Mouse (Mus musculus) R1 (cell line): ENCODE measurements around the gene Trim65.

ENCODE experiments used
- DNase-seq: peaks from one replicate; pipeline ENCODE4 v3.0.0-alpha.2; 2018; ENCODE audit warnings: low read depth, low spot score

Trim65 gene

DNA sequence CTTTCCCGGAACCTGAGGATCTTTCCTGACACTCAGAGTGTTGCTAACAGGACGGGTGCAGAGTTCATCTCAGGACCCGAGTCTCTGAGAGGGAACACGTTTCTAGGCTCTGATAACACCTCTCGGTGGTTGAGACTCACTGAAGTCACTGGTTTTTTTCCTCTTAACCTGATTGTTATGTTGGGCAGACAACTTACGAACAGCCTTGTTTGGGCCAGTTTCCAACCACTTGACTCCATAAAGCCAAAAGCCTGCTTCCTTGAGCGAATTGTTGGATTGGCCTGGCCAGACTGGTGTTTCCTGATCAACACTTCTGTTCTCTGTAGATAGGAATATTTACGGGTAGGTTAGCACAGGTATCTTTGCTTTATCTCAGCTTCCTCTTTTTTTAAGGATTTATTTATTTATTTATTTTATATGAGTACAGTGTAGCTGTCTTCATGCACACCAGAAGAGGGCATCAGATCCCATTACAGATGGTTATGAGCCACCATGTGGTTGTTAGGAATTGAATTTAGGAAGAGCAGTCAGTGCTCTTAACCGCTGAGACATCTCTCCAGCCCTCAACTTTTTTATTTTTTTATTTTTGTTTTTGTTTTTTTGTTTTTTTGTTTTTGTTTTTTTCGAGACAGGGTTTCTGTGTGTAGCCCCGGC is 42.1 kb downstream of the Trim65 start:
- no peak for DNase-seq

DNA sequence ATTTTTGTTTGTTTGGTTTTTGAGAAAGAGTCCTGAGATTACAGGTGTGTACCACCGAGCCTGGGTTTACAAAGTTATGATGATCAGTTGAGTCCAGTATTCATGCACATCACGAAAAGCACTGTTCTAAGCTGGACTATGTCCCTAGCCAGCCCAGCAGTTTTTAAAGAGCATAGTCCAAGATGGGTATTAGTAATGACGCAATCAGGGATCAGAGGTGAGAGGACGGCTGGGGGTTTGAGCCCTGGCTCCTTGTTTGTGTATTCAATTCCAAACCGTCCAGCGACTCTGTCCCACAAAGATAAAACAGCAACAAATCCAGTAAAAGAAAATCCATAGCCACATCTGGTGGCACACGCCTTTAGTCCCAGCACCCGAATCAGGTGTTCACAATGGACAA is 42.7 kb downstream of the Trim65 start:
- DNase-seq: no peak

DNA sequence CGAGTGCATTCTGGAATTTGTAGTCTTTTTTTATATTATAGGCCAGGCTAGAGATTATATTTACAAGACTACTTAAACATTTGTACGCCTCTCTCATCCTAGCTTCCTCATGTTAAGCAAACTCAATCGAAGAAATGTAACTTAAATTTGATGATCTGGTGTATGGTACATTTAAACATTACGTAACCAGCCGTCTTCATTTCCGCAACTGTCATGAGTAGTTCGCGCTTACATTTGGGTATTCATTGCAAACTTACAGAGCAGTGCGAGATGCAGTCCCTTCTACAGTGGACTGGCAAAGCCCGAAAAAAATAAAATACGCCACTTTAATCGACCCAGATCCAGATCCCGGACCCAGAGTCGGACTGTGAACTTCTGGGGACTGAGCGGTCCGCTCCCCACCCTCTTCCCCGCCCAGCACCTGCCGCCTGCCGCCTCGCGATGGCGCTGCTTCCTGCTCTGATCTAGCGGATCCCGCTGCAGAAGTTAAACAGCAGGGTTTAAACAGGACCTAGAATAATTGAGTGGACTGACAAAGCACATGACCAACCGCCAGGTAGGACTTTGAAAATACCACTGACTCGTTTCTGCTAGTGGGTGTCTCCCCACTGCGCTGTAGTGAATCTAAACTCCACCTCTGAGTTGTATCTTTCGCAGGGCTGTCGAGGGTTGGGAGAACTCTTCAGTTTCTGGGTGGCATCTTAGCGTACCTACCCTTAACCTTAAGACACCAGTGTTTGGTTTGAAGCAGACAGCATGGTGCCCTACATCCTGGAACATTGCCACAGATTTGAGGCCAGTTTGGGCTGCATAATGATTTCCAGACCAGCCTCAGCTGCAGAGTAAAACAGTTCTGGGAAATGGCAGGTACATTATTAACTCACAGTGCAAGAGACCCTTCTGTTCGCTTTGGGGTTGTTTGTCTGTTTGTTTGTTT is 43.5 kb downstream of the Trim65 start:
- DNase-seq: peak; percentile 90

DNA sequence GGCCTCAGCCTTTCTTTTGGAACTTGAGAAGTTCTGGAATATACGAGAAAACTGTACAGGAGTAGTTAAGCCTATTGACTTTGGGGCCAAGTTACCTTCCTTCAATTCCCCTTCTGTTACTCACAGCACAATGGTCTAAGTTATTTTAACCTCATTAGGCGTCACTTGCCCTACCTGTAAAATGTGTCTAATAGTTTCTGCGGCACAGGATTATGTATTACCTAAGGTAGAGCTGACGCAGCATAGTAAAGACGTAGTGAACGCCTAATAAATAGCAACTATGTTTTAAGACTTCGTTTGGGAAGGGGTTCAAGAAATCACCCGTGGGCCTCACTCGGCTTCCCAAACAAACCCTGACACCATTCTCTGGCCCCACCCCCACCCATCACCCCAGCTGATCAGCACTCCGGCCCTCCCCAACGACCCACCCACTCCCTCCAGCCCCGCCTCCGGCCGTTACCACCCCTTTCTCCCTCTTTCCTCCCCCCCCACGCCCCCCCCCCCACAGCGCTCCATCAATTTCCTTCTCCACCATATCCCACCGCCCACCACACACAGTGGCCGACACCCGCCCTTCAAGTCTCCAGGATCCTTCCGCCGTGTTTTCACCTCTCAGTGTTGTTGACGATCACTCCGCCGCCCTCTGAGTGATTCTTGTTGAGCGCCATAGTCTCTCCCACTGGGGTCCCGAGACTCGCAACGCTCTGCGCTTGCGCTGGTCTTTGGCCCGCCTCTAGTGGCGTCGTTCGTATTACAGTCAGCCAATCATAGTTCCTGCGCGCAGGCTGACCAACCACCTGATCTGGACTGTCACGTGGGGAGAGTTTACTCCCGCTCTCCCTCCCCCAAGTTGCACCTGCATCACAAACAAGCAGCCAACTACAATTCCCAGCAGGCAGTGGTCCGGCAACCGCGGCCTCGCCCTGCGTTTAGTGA is 44.4 kb downstream of the Trim65 start, which contains the start of gene Wbp2:
Wbp2 (minus strand) TSS at position 738 of the 936 bp plus-strand sequence.
- peak; percentile 100 for DNase-seq

DNA sequence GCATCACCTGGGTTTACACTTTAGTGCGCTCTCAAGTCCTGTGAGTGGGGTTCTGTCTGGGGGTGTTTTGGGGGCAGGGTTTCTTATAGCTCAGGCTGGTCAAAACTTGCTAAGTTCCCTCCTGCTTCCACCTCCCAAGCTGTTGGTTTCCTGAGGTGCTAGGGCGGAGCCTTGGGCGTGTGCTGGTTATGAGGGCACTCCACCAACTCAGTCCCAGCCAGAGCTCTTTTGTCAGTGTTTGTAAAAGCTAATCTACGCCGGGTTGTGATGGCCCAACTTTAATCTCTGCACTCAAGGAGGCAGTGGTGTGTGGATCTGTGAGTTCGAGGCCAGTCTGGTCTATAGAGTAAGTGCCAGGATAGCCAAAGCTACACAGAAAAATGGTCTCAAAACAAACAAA is 46.8 kb downstream of the Trim65 start:
- no peak for DNase-seq

DNA sequence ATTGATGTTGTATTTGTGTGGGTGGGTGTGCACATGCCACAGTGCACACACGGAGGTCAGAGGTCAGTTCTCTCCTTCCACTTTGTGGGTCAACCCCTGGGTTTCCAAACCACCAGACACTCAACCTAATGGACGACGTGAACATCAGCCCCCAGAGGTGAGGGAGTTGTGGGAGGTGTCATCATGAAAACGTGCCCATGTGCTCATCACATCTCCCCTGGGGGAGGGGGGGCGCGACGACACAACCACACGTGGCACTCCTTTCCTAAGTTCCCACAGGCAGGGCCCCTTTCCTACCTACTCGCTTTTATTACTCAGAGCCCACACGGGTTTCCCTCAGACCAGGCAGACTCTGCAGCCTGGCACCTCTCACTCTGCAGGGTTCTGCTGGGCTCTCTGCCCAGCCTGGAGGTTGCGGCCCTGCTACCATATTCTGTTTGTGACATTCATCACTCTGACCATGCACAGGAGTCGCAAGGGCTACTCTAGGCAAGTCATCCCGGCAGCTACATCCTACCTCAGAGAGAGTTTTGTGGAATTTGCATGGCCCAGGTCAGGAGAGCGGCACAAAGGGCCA is 47.7 kb downstream of the Trim65 start:
- no peak for DNase-seq

DNA sequence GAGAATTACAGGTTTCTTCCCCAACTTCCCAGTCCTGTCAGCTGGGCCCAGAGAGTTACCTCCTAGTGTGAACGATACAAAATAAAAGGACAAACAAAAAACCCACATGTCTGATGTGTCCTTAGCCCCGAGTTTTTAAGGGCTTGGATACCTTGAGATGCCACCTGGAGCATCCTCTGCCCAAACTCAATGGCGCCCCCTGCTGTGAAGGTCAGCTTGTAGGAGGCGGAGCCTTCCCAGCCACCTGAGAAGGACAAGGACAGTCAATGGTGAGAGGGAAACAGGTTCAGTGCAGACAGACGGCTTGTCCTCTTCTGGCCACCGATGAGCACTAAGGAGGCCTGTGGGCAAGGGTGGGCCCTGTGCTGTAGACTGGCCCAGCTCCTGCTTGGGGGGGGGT is 49.8 kb downstream of the Trim65 start:
- no peak for DNase-seq

DNA sequence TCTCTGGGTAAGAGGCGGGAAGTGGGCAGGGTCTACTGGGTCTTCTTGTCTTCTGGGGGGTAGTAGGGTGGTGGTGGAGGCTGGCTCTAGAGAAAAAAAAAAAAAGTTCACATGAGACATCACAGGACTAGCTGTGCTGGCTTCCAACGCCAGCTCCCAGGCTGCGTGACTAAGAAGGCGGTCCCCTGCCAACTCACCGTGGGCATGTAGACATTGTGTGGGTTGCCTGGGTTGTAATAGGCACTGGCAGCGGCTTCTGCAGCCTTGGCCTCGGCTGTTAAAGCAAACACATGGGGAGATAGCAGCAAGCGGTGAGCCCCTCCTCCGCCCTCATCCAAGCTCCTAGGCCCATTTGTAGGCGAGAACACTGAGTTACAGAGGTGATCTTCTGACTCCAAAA is 51.4 kb downstream of the Trim65 start:
- DNase-seq: no peak

DNA sequence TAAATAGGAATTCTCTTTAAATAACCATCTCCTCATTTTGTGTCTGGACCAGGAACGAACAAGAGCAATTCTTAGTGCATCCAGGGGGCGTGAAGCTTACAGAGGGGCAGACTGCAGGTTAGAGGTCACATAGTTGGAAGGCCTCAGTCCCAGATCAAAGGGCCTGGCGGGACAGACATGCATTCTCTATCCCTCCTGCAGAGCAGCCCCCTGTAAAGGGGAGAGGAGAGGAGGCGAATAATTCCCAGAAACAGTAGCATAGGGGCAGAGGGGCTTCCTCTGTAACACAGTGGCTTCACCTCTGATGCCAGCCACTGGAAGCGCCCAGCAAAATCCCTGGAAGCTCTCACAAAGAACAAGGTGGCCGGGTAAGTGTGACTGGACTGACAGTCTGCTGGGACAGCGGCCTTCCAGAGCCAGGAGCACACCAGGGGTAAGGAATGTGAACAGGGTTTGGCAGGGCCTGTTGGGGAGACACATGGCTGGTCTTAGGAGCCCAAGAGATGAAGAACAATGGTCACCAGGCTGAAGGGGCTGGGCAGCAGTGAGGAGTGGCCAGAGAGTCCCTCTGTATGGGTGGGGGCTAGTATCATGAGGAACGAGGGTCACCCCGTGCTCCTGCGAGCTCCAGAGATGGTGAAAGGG is 52.1 kb downstream of the Trim65 start:
- DNase-seq: peak; percentile 56

DNA sequence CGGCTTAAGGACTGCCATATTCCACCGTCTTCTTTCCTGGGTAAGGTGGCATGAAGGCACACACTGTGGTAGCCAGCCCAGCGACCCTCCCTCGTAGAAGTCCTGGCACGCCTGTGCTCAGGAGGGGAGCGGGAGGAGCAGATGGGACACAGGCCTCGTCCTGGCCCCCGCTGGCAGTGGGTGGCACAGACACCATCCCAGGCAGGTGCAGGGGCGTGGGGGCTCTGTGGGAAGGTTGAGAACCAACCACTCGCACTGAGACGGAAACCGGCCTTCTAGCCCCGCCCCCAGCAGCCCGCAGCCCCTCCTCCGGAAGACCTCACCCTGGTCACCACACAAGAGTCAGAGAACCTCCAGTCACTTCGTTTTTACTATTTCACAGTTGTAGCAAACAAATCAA is 52.7 kb downstream of the Trim65 start:
- peak; percentile 79 for DNase-seq

DNA sequence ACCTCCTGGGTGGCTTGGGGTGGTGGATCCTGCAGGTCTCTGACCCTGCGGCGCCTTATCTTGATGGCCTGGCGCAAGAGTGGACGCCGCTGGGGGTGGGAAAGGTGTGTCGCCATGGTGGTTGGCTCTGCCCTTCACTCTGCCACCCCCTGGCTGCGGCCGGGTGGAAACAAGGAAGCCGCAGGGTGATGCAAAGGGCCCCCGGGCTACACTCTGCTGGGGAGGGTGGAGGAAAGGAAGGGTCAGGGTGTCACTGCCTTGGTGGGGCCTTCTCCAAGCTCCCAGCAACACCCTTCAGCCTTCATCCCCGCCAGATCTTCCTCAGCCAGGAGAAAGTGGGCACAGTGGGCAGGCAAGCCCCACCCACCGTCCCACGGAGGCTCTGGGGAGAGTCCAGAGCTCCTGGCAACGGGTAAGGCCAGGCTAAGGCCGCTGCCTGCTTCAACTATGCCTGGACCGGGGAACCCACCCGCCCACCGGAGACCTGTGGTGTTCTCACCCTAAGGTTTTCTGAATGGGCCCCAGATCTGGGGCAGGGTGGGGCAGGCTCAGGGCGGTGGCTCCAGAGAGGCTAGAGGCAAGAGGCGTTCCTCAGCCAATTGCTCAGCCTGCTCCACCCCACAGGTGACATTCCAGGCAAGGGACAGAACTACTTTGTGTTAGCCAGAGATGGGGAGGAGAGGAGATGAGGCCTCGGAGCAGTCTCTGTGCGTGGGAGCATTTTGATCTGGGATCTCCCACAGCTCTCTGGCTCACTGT is 53.3 kb downstream of the Trim65 start, which contains the start of gene Unc13d:
Unc13d (minus strand) TSS at position 516 of the 759 bp plus-strand sequence.
- peak; percentile 76 for DNase-seq

DNA sequence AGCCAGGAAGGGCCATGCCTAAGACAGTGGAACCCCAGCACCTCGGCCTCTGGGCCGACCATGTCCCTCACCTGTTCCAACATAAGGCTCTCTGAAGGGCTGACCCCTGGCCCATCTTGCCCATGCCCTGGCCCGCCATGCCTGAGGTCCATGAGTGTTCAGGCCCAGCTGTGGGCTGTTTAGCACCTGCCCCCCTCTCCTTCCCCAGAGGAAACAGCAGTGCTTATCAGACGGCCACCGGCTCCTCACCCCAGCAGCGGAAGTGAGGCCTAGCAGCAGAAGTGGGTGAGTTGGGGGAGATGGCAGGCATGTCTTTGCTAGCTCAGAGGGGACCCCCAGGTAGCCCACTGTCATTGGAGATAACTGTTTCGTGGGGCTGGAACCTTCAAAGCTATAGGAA is 54.1 kb downstream of the Trim65 start:
- no peak for DNase-seq

DNA sequence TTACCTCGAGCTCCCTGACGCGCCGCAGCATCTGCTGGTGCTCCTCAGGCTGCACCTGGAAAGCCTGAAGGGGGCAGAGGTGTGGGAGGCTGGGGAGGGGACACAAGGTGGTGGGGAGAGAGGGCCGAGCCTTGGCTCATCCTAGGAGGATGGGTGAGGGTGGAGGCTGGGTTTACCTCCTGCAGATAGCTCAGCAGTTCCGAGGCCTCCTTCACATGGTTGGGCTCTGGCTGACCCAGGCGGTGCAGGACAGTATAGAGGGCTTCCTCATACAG is 54.7 kb downstream of the Trim65 start:
- DNase-seq: no peak

DNA sequence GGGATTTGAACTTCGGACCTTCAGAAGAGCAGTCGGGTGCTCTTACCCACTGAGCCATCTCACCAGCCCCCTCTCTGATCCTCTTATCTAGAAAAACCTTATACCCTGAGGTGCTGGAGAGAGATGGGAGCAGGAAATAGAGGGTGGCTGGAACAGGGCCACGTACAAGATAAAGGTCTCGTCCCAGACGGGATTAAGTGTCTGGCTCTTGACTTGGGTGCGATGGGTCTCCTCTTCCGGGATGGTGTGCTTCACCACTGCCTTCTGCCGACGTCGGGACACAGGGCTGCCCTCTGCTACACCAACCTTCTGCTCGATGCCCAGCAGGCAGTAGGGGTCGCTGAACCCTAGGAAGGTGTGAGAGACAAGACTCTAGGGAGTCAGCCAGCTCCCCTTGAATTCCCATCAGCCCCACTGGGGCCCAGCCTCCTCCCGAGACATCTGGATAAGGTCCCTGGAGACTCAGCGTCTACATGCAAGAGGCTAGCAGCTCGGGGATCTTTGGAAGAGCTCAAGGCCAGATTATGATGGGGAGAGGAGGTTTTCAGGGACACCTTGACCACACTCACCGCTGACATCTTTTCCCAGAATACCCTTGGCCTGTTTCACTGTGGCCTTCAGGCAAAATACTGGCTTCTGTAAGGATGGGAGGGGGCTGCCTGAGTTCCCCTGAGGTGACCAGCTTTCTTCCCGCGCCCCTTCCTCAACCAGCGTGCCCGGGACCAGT is 55.2 kb downstream of the Trim65 start:
- no peak for DNase-seq

DNA sequence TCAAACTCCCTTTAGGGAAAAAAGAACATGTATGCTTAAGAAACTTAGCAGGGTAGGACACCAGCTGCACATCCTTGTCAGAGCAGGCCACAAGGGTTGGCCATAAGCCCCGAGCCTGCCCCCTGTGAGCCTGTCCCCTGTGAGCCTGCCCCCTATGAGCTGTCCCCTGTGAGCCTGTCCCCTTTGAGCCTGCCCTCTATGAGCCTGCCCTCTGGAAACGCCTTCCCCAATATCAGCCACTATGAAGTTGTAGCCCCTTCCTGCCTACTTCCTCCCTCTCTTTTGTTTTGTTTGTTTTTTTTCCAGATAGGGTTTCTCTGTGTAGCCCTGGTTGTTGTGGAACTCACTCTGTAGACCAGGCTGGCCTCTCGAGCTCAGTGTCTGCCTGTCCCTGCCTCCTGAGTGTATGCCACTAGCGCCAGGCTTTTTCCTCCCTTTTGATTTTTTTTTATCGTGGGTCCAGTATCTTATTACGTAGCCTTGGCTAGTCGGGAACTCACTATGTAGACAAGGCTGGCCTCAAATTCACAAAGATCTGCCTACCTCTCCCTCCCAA is 56.4 kb downstream of the Trim65 start:
- DNase-seq: no peak

DNA sequence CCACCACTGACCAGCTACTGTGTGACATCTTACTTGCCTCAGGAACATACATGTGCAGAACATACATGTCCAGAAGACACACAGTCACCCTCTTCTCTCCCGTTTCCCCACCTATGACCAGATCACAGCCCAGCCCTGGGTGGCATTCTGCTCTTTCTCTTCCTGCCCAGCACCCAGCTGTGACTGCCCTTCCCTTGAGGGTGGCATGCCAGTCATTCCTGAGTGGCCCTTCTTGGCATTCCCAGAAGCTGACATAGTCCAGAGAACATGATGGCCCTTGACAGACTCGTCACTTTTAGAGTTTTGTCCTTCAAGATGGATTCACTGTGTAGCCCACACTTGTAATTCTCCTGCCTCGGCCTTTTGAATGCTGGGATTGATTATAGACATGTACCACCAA is 58.3 kb downstream of the Trim65 start:
- DNase-seq: no peak
